Mouse (Mus musculus) spleen, postnatal 4 days (tissue): ENCODE measurements at regions not wholly inside any gene's neighbourhood (a gene's known extent, or its start where the extent isn't known, plus 50 kb on each side); places are given as distances from the start of the nearest gene placed in this dataset.
A peak's percentile ranks its signal among the peaks of the same experiment; 100 is the strongest.

Experiments
- DNase-seq, 2 experiments: peaks; one replicate each; pipeline ENCODE4 v3.0.0; 2022; ENCODE audit warnings: low spot score in 2 of 2

DNA sequence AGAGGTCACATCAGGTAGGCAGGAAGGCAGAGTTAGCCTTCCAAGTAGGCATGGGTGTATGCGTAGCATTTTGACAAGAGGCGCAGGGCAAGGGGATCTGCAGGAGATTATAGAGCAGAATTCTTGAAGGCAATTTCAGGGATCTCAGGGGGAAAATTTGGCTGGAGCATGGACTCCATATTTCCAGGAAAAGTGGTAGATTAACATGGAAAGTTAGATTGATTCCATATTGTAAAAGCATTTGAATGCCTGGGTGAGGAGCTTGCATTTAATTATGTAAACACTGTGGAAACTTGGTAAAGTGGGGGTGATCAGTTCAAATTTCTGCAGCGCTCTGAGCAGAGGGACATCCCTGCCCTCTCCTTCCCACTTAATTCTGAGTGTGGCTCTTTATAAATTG is 146.7 kb downstream of the Pax3 start:
- no peak for DNase-seq

DNA sequence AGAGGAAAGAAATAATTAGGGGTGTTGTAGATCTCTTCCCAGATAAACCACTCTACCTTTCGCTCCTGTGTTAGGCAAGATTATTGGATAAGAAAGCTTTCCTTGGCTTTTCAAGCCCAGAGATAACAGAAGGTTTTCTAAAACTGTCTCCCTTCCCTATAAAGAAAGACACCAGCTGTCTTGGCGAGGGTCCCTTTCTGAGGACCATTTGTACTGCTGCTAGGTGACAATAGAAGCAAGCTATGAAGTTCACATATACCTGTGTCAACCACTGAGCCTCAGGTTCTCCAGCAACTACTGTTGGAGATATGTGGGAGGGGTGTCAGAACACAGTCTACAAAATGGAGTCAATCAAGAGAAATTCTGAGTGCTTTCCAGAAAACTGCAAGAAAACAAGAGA is 164.6 kb downstream of the Pax3 start:
- no peak for DNase-seq

DNA sequence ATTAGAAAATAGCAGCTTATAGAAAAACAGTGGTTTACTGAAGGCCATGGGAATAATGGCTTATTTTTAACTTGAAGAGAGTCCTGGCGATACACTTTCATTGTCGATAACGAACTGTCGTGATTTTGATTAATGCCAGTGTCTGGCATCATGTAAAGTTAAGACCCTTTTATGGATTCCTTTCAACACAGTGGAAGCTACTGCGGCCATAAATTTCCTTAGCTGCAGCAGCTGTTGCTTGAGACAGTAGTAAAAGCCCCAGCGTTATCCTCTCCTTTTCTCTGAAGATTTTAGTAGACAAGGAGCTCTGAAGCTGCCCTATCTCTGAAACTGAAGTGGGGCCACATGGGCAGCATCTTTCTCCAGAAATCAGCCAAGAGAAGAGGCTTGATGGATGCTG is 175.2 kb downstream of the Pax3 start:
- no peak for DNase-seq

DNA sequence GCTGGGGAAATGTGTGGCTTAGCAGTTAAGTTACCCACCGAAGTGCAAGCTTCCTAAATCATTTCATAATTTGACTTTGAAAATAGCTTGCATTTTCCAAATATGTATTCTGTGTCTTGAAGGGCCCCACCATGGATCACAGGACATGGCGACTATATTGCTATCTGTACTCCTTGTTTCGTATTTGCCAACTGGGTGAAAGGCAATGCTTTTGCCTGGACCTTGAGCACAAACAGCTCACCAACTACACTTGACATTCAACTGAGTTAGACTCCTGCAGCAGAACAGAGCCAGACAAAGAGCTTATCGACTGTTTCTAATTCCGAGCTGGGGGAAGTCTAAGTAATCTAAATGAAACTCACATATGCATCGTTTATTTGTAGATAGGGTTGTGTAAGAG is 175.9 kb downstream of the Pax3 start:
- DNase-seq, result no peak

DNA sequence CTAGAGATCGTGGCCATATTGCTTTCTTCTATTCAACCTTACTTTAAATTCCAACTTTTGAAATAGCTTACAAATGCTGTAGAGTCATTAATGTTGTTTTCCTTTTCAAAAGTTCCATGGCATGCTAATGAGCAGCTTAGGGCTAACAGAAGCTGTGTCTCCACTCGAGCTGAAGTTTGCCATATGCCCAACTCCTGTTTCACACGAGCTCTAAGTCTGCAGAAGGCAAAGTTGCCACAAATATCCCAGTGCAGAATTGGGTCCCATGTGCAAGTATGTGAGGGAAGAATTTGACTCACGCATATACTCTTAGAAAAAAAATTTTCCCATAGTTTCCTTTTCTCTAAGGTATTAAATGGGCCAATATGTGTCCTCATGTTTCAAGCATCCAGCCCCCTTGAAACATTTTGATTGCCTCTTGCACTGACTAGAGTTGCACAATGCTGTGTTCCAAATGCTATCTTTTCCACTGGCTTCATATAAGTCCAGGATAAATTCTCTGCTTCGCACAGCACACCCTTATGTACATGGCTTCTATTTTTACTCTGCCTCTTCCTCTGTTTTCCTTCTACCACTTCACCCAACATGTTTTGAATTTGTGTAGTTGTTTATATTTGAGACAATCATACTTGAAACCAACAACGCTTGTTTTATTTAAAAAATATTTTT is 178.9 kb downstream of the Pax3 start:
- no peak for DNase-seq

DNA sequence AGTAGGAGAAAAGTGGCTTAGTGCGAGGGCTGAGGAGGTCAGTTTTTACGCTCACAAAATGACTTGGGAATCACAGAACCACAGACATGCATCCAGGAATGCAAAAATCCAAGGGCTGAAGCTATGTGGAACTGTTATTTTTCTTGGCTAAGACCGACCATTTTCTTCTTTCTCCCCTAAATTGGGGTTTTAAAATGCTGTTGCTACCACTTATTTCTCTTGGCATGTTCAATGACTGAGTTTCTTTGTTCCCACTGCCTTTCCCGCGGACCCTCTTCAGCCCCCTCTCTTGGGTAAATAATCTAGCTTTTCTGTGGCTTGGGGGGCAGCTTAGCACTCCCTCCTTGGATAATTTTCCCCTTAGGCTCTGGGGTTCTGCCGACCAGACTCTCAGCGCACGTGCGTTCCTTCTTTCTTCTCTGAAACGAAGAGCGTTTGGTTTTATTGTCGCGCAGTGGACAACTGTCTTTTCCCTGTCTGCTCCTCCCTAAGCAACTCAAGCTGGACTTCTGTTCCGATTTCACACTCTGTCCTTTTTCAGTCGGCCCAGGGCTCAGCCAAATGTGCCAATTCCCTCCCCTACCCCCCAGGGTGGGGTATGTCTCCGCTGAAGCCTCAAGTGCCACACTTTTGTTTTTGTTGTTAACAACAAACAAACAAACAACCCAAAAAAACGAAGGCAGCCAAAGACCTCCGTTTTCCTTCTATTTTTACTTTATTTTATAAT is 180.2 kb downstream of the Pax3 start:
- no peak for DNase-seq

DNA sequence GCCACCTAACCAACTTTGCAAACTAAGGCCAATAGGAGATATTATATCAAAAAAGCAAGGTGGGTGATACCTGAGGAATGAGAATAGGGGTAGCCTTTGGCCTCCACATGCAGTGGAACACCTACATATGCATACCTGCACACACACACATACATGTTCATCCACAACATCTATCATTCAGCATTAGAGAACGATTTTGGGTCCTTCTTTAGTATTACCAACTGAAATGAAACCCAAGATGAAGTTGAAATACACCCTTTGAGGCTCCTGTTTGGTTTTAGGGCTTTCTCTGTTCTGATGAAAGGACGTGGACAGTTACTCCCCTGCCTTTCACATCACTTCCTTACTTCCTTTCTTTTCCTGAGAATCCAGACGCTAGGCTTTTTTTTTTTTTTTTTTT is 180.9 kb downstream of the Pax3 start:
- no peak for DNase-seq

DNA sequence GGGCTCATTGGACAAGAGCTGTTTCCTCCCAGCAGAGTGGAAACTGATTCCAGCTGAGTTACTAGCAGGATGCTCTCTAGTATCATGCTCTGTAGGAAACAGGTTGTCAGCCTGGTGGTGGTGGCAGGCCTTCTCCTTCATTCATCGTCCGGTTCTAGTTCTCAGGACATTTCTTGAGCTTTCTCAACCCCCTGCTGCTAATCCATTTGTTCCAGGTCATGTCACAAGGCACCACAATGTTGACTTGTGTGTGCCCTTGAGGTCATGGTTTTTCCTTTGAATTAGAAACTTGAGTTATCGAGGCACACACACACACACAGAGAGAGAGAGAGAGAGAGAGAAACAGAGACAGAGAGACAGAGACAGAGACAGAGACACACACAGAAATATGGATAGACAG is 183.5 kb downstream of the Pax3 start:
- no peak for DNase-seq

DNA sequence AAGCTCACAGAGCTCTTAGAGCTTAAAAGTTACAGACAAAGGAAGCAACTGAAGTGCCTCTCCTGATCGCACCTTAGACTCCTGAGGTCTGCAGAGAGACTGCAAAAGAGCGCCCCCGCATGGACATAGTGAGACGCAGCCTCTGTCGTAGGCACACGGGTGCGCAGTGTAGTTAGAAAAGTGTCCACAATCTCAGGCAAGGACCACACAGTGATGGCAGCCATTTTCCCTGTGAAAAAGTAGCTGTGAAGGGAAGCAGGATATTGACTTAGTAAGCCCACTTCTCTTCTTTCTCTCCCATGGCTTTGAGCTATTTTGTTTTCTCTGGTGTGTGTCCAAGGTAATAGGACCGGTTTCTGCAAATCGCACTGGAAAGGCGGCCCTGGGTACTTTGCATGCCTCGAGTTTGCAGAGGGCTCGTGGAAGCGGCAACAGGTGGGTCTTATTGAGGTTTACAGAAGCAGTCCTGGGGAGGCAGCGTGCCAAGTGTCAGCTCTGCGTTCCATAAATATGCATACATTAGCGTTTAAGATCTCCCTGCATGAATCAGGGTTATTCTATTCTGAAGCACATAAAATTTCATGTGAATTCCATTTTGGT is 188.0 kb downstream of the Pax3 start:
- no peak for DNase-seq

DNA sequence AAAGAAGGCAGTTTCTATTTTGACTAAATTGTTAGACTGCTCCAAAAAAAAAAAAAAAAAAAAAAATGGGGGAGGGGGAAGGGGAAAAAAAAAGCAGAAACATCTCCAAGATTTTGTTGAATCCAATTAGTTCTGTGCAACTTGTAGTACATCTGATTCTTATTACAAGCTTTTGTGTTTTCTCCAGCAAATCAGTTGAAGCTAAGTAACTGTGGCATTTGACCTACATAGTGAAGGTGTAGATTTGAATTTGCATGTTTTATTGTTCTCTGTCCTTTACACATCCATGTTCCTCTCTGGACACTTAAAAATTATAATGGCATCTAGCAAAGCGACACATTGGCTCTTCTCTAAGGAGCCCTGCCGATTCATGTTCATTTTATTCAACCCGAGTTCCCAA is 192.6 kb downstream of the Pax3 start:
- no peak for DNase-seq

DNA sequence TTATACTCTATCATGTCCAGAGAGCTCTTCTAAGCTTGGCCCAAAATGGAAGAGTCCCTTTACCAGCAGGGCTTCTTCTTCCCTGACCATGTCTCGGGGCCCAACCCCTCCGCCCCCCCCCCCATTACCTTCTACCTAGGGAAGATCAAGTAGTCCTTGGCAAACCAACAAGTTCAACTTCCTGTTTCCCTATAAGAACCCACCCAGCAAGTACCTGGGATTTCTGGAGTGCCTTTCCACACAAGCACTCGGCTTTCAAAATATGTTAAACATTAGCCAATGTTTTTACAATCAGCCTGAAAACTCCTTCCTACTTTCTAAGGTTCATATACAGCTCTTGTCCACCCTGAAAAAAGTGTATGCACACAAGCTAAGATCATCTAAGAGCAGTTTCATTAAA is 198.2 kb downstream of the Pax3 start:
- DNase-seq, result no peak

DNA sequence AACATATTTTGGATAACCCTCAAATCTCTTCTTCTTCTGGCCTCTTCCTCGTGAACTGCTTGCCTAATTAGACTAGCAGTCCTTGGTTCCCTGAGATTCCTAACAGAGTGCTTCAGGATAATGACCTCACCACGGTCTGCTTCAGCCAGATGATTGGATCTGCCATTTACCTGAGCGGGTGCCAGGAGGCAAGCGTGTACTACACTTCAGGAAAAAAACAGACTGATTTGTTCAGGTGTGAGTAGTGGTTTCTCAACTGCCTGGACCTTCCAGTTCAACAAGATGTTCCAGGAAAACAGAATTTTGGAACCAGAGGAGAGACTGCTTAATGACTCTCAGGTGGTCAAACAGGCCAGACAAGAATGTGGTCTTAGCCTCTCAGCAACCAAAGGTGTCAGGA is 215.4 kb downstream of the Pax3 start:
- DNase-seq, result no peak

DNA sequence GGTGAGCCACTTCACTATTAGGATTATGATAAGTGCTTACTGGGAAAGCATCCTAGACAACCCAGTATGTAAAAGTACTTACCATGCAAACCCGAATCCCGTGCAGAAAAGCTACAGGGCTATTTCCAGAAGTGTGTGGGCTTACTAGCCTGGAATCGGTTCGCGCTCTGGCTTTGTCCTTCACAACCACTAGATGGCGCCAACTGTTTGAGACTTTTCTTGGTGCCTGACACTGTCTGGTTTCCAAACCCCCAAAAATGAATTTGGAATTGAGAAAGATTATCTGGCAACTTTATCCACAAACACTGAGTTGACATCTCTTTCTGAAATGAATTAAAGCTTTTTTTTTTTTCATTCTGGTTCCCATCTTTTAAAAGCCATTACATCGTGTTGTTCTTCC is 218.2 kb downstream of the Pax3 start:
- peak in 1 of 2 experiments; percentile 17 for DNase-seq

DNA sequence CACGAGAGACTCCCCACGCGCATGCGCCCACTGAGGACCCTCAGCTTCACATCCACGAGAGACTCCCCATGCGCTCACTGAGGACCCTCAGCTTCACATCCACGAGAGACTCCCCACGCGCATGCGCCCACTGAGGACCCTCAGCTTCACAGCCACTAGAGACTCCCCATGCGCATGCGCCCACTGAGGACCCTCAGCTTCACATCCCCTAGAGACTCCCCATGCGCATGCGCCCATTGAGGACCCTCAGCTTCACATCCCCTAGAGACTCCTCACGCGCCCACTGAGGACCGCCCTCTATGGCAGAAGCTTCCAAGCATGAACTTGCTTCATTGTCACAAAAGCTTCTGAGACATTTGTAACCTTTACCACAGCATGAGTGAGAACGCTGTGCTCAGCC is 221.0 kb downstream of the Pax3 start:
- no peak for DNase-seq

DNA sequence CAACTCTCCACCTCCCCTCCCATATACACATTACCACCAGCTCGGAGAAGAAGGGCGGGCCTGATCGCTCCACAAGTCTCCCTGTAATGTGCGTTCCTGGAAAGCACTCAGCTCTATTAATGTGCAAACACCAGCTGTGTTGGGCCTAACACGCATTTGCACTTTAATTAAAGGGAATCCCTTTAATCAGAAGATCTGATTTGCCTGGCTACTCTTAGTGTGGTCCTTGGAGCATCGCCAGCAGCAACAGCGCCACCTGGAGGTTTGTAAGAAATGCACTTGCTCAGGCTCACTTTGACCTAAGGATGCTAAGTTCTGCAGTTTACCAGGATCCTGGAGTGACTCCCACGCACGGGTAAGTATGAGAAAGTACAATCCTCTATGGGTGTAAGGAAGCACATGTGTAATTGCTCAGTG is 224.6 kb downstream of the Pax3 start:
- DNase-seq, result no peak

DNA sequence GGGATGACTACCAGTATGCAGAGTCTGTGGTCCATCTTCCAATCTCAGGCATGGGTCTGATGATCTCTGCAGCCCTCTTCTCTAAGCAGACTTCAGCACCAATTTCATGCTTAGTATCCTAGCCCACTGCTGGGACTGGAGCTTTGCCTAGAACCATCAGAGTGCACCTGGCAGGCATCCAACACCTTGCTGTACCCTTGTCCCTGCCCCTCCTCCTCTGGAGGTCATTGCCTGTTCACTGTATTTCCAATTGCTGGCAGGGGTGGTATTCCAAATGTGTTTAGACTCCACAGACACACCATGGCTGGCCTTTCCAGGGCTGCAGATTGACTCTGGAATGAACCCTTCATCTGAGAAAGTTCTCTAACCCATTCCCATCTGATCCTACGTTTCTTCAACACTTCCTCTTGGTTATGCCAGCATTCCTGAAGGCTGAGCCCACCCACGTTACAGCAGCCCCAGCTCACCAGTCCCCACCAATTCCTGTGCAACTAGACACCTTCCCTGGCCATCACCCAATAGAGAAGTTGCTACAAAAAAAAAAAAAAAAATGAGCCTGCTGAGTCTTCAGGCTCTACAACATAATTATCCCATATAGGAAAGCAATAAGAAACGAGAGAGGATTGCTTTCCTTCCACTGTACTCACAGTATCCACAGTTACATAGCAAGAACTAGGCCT is 232.1 kb downstream of the Pax3 start:
- DNase-seq, result no peak

DNA sequence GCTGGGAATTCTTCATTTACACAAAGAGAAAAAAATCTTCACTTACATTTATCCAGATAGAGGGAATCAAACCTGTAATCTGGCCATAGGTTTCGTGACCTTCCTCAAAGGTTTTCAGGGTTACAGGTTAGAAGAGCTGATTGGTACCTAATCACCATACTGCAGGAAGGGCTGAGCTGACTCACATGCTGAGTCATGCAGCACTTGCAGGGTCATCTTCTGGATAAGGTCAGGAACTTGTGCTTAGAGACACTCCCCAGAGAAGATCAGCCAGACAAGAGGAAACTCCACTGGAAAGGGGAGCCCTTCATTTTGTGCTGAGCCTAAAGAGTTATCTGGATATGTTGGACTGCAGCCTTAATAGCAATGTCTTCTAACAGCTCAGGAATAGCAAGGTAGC is 237.6 kb downstream of the Pax3 start:
- DNase-seq, result no peak

DNA sequence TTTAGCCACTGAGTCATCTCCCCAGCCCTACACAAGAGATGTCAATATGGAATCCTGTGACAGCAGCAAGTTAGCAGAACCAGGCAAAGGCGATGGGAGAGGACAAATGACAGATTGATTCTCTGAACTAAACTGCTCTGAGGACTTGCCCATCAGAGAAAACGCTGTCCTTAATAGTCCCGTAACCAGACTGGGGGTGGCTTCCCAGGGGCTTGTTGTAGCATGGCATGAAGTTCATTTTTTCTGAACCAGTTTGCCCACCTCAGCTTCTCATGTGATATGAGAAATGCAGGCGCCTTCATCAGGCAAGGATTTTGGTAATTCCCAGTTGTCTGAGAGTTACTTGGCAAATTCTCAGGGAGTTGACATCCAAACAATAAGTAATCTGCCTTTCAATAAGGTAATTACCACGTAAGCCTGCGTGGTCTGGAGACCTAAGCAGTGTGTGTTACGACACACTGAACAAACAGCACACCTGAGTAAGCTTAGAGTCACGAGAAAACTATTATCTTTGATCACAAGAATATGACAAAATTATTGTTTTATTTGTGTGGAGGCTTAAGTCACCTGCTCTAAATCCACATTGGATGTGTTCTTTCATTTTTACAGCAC is 239.7 kb downstream of the Pax3 start:
- no peak for DNase-seq

DNA sequence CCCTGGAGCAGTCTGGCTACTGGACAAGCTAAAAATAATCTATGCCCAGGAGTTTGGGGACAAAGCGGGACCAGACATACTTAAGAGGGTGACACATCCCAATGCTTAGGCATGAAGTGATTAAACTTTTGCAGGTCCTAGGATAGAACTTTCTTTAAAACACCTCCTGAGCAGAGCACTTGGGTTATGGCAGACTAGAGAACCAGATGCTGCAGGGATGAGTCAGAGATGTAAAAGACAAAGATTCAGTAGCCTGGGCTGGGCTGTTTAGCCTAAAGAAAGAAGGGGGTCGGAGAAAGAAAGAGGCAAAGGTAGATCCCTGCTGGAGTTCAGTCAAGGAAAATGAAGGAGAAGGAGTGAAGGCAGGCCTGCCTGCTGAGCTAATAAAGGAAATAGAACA is 249.0 kb downstream of the Pax3 start:
- DNase-seq, result no peak

DNA sequence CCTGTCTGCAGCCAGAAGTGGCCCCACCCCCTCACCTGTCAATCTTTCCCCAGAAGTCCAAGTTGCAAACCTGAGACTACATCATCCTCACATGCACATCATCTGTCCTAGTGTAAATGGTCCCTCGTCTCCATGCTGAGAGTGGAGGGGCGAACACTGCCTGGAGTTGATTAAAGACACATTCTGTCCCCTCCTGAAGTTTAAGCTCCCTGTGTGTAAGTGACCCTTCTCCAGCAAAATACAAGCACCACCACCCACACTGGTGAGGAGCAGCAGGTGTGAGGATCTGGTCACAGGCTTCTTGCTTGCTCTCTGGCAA is 252.6 kb downstream of the Pax3 start:
- no peak for DNase-seq

DNA sequence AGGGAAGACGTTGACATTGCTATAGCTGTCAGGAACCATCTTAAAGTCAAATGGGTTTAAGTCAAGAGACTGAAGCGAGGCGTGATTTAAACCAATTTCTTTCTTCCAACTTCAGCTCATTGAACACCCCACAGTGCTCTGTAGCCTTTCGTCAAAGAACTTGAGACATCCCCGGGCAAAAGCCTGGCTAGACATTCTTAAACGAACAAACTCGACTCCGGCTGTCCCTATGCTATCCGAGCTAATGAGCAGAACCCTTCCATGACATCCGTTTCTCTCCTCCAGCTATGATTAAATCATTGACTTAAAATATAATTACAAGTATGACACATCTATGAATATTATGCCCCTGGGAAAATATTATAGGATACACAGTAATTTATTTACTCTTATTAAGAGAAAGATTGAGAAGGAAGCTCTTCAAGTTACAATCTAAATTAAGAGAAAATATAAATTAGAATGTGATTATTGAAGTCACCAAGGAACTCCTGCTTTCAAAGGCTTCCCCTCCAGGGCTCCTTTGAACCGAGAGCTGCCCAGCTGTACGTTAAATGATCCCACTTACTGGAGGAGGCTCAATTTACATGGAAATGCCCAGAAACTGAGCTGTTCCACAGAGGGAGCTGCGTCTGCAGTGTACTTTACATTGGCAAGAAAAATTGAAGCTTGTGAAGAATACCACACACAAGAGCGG is 253.2 kb downstream of the Pax3 start:
- DNase-seq, result no peak

DNA sequence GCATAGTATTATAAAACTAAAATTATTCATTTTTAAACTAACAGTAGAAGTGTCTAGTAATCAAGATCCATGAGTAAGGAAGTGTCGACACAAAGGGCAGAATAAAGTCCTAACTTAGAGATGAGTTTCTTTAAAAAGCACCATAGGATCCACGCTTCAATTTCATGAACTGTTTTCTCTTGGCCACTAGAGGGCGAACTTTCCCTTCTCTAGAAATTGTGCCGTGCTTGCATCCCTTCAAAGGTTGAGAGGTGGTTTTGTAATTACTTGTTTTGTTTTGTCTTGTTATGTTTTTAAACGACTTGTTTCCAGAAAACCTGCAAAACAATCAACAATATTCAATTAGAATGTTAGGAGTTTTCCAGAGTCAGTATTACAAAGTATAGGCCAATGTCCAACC is 253.8 kb downstream of the Pax3 start:
- no peak for DNase-seq
